Mouse (Mus musculus) urinary bladder, postnatal 10 days (tissue): ENCODE data around the gene Tmem136.
A peak's percentile ranks its signal among the peaks of the same experiment; 100 is the strongest.

Source experiments
- DNase-seq: peaks from one replicate; pipeline ENCODE4 v3.0.0; 2022; ENCODE audit warnings: low spot score

Gene Tmem136

DNA sequence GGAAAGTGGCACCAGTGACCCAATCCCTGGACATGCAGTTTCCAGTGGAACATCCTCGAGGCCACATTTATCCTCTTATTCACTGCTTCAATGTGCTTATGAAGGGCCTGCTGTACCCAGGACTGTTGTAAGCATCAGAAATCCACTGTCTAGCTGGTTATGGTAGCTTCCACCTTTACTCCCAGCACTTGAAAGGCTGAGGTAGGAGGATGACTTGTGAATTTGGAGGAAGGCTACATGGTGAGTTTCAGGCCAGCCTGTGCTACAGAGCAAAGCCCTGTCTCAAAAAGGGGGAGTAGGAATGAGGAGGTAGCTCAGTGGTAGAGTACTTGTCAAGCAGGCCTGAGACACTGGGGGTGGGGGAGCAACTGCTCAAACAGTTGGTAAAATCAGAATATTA, 8.3 kb downstream of the Tmem136 start:
- DNase-seq = no peak

DNA sequence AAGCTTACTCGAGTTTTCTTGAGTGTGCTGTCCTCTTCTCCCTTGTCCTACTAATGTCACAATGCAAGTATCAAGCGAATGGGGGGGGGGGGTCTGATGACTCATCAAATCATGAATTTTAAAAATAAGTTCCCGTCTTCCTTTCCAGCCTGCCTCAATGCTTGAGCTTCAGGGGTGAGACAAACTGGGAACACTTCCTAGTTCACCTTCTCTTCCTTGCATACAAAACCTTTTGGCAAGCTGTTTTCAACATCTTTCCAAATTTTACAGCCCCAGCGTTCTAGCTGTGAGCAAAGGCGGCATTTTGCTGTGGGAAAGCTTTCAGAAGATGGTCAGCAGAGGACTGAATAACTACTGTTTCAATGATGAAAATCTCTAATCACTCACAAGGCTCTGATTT, 8.8 kb downstream of the Tmem136 start:
- DNase-seq = no peak

DNA sequence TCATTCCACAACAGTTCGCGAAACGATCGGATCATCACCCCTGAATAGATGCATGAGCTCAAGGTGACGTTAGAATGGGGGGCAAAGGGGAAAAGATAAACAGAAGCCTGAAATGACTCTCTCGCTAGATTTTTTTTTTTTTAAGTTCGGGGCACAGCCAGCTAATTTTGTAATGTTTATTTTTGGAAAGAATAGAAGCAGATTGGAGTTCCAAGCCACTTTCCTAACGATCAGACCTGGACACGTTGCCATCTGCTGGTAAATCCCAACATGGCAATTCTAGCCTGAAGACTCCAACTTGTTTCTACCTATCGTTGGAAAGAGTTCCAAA, 9.2 kb downstream of the Tmem136 start, which contains the start of gene Arhgef12:
TSS of gene Arhgef12 (minus strand) at position 53 of the 331 bp plus-strand sequence.
- DNase-seq = no peak

DNA sequence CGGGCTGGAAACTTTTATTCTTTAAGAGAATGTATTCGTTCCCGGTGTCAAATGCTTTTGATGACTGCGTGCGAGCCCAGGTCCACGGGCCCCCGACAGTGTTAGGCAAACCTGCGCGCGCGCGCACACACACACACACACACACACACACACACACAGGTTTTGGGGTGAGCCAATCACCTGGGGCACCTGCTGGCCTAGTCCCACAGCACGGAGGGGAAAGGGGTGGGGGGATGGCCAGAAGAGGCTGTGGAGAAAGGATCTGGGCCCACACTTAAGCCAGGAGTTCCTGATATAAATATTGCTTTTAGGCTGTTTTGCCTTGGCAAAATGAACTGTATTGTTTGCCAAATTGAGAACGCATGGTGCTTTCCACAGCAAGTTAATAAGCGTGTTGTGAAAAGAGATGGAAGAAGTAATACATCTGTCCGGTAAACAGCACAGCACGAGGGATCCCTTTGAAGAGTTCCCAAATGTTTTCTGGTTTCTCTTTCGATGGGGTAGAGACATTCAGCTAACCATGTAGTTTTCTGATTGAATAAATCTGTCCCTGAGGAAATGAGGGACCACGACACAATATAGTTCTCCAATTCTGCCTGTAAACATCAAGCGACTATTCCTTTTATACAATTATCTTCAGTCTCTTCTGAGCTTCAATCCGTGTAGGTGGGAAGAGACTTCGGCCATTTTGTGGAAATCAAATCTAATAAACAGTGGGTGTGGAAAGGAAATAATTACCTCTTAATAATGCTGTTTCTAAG, 9.8 kb downstream of the Tmem136 start:
- DNase-seq = no peak

DNA sequence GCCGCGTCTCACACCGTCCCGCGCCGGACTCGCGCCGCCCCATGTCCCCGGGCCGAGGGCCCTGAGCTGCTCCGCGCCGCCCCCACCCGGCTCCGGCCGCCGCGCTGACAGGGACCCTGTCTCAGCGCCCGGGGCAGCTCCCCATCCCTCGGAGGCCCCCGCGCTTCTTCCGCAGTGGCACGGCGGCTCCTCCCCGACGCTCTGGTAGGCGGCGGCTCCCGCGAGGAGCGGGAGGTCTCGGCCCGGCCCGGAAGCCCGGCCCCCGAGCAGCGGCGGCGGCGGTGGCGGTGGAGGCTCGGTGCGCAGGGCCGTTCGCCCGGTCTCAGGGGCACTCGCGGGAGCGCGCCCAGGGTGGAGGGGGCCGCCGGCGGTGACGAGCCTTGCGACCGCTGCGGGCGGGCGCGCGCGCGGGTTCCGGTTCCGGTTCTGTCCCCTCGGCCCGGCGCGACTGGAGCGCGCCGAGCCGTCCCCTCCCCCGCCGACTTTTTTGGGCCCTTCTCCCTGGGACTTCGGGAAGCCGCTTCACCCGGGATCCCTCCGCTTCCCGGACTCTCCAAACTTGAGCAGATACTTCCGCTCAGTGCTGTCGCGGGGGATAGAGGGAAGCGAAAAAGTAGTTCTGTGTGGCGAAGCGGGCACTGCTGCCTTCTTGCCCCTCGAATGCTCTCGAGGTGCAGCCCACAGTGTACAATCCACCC, 10.6 kb downstream of the Tmem136 start:
- DNase-seq = peak; percentile 78

DNA sequence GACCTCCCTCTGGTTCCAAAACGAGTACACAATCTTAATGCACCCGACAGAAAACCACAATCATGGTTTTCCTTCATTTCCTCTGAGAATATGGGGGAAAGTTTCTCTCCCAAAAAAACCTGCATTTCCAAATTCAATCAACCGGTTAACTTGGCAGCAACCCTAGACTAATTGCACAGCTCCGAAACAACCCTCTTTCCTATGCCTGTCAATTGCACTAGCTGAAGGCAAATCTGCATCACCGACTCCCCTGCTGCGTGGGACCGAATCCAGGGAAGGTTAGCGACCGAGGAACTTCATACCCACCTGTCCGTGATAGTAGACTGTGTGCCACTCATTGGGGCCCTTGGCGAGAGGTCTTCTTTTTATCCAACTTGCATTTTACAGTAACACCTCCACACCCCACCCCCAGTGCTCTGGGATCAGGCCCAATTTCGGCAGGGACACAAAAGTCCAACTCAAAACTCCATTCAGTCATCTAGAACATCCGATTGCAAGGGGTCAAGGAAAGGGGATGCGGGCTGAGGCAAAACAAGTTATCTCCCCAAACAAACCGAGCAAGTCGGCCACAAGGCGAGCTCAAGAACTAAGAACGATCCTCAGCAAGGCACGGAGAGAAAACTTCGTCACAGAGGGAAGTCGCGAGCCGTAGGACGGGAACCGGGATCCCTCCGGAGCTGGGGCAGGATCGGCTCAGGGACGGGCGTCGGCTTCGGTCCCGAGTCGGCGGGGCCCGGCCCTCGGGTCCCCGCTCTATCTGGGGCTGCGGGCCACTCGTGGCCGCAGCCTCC, 11.3 kb downstream of the Tmem136 start:
- no peak for DNase-seq

DNA sequence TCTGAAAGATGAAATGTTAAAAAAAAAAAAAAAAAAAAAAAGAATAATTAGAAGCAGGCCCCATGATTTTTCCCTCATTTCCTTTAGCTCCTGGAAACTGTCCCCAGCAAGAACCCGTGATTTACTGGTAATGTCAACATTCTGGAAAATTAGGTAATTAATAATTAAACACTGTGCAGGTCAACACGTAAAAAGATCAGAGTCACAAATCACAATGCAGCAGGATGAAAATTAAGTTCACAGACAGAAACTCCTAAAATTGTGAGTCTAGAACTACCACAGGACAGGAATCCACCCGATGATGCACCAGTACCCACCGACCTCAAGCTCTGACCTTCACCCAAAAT, 11.9 kb downstream of the Tmem136 start:
- no peak for DNase-seq

DNA sequence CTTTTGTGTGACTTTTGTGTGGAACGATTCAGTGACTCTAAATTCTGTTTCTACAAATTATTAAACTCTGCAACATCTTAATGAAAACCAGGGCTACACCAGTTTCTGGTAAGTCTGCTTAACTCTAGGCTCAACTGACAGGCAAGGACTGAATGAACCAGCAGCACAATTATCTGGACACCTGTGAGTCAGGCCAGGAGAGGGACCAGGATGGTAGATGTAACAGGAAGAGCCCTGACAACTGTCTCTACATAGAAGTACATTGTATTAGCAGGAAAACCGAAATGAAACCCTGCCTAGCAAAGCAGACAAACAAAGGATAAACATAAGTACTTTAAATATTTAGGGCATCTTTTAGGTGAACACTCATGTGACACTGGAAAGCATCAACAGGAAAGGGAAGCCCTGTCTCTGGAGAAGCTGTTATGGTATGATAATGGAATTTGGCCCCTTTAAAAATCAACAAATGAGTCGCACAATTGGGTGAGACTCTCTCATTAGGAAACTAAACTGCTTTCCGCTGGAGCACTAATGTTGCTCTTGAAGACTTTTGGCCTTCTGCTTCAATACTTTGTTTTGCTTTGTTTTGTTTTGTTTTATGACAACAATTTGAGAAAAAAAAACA, 12.6 kb downstream of the Tmem136 start:
- DNase-seq = no peak

DNA sequence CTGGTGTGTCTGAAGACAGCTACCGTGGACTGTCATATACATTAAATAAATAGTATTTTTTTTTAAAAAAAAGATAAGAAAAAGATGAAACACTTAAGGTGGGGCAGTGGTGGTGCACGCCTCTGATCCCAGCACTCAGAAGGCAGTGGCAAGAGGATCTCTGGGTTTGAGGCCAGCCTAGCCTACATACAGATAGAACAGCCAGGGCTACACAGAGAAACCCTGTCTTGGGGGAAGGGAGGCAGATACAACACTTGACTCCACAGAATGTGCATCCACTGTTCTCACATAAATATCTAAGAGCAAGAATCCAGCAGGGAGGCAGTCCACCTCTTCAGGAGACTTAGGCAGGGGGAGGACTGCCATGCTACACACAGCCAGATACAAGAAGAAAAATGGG, 13.4 kb downstream of the Tmem136 start:
- DNase-seq = no peak

DNA sequence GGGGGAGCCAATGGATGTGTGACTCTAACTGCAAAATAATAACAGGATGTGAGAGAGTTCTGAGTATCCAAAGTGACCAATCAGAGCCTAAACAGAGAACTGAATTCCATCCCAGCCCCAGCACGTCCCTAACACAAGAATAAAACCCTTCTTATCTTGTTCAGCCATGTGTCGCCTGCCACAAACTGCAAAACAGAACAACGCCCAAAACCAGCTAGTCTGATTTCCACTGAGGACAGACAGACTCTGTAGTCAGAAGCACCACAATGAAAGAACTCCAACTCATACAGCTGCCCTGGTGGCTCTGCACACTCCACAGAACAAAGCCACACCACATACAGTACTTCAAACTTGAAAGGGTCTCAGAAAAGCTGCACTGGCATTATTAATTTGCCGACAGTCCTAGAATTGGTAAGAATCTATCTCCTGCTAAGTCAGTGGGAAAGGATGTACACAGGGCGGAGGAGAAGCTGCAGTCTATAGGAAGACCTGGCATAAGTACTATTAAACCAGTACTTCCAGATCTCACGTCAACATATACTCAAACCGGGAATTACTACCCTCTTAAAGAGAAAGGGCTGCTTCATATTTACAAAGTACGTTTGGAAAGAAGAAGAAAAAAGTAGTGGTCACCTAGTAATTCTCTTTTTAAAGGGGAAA, 14.3 kb downstream of the Tmem136 start:
- DNase-seq = no peak

DNA sequence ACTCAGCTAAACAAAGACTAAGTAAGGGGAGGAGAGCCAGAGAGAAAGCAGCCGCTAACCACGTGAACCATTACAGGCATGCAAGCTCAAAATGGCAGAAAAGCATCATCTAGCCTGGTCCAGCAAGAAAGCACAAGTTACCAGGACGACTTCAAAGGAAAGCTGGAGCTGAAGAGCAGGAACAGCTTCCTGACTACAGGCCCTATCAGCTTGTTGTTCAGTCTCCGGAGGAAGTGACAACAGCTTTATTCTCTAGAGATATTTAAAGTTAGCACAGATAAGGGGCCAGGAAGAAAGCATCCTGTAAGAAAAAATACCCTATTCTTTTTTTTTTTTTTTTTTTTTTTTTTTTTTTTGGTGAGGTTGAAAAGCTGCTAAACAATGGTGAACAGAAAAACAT, 17.4 kb downstream of the Tmem136 start:
- no peak for DNase-seq

DNA sequence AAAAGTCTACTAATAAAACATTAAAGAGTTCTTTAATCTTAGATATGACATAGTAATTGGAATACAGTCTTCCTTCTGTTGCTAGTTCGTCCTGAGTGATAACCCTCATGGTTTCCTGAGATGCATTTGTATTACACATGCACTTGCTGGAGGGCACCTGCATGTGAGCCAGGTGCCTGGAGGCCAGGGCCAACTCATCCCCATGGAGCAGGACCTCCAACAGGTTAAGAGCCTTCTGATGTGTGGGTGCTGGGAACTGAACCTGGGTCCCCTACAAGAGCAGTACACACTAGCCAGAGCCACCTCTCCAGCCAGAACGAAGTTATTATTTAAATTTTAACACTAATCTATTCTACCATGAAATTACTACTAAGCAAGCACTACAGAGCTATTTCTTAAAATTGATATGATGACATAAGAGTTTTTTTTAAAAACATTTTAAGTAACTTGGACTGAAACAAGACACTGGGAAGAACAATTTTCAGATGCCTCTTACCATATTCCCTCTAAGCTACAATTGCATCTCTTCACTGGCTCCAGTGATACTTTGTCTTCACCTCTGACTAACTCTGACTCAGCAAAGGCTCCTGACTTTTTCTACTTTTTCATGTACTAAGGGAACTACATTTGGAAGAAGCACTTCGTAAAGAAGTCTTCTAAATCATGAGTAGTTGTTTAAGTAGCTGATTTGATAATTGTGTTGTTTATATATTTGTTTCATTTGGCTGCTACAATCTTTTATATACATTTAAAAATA, 18.4 kb downstream of the Tmem136 start:
- DNase-seq = no peak

DNA sequence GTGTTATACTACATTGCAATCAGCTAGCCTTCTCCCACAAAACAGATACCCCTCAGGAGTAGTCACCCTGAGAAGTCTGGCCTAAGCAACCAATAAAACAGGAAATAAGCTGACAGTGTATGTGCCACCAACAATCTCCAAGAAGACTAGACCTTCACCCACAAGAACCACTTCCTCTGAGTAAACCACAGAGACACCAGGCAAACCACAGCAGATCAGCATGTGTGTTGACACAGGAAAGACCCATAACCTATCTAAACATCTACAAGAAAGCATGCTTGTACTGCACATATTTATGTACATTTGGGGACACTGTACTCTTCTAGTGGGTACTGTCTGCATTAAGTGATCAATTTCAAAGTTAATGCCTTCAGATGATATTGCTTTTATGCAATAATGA, 20.0 kb downstream of the Tmem136 start:
- no peak for DNase-seq

DNA sequence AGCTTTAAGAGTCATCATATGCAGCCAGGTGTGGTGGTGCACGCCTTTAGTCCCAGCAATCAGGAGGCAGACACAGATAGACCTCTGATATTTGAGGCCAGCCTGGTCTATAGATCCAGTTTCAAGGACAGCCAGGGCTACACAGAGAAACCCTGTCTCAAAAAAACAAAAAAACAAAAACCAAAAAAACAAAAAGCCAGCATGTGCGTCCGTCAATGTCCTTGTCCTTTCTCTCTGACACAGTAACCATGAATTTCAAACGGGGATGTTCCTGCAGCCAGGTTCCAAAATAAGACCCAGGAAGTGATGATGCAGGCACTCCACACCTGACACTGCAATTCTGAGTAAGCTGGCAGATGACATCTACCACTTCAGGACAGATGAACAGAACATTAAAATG, 21.5 kb downstream of the Tmem136 start:
- DNase-seq = no peak

DNA sequence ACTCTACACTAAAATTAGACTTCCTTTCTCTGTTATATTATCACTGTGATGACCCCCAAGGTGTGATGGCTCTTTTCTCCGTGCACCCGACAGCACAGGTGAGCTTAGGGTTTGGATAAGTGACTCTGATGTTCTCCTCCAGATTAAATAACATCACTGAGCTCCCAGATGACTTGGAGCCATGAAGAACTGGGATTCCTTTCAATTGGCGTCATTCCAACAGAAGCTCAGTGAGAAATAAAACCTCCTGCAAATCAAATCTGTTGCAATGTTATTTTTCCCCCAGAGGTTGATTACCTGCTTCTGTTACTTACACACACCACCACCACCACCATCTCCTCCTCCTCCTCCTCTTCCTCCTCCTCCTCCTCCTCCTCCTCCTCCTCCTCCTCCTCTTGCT, 22.6 kb downstream of the Tmem136 start:
- no peak for DNase-seq

DNA sequence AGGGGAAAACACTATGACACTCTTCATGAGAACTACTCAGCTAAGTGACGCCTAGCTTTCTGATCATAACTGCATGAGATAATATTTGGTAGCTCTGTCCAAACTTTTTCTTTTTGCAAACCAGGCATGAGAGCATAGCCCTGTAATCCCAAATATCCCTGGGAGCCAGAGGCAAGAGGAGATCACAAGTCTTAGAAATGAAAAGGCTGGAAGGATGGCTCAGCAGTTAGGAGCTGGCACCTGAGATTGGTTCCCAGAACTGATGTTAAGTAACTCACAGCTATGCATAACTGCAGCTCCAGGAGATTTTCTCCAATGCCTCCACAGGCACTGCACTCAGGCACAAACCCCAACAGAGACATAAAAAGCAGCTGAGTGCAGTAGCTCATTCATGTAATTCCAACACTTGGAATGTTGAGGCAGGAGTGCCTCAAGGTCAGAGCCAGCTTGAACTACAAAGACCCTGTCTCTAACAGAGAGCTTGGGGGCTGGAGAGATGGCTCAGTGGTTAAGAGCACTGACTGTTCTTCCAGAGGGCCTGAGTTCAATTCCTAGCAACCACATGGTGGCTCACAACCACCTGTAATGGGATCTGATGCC, 30.6 kb downstream of the Tmem136 start:
- DNase-seq = no peak

DNA sequence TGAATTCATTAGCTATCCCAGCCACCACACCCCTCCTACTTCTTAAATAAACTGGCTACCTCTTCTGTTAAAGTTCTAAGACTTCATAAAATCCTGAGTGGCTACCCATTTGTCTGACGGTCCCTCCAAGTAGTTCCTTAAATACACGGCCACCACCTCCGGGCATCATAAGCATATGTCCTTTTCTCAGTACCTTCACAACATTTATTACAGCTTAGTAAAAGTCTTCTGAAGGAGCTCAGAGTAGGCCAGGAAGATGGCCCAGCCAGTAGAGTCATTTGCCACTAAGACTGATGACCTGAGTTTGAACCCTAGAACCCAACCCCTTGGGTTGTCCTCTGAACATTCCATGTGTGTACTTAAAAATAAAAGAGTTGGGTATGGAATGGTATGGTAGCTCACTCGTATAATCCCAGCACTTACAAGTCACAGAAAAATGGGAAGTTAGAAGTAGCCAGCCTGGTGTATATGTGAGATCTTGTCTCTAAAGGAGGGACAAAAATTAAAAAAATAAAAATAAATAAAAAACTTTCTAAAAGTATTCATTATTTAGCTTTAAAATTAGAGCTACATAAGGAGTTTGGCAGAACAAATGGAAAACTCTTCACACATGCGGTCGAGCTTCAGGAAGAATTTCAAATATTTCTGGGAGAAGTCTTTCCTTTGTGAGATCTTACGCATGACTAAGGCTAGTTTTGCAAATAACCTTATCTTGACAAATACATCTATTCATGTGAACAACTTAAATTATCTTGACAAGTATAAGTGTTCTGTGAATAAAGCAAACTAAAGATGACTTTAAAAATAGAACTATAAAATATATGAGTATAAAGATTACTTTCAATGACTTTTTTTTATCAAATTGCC, 31.6 kb downstream of the Tmem136 start:
- DNase-seq = no peak

DNA sequence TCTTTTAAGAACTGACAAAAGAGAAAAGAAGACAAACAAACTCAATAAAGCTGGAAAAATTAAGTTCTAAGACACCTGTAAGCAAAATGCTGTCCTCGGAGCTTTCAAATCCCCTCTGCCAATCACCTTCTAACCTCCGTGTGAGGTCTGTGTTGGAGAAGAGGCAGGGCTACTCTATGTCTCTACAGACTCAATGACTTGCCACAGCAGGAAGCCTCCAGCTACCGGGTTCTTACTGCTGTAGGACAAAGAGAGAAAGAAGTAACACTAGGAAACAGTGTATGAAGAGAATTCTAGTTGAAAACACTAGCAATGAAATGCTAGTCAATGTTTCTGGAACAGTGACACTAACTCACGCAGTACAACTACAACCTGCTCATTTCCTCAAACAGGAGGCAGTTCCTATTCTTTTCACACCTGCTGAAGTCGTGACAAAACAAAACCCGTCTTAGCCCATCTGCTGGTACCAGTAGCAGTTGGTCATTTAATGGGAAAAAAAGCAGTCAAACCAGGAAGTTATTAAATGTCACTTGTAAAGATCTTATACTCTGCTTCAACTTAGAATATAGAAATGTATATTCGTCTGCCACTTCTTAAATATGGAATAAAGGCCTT, 32.8 kb downstream of the Tmem136 start:
- no peak for DNase-seq

DNA sequence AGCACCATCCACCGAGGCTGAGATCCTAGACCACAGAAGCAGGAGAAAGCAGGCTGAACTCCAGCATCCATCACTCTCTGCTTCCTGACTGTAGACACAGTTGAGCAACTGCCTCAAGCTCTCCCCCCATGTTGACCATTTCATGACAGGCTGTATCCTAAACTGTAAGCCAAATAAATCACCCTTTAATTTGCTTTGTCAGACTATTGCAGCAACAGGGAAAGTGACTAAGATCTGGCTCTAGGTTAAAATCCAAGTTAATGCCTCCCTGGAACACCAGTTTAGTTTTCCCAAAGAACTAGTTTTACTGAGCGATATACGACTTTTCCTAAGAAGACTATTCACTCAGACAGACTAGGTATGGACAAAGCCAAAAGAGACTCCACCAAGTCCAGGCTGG, 37.7 kb downstream of the Tmem136 start:
- no peak for DNase-seq

DNA sequence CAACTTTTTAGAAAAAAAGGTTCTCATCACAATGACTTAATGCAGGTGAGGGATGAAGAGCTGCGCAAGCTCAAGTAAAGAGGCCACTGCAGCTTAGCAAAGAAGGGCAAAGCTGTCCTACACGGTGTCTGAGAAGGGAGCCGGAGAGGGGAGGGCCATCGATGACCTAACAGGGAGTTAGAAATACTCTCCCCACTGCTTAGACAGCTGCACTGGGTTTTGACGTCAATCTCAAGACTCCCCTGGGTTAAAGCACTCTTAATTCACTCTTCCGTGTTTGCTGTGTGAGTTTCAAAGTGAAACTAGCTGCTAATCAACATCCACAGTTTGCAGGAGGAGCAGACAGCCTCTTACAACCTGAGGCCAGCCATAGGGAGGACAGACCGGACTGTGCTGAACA, 40.2 kb downstream of the Tmem136 start:
- DNase-seq = no peak
